Mouse (Mus musculus): ENCODE measurements around the gene Grk3. TPM values are rescaled to one million over a fixed set of nuclear protein-coding genes. Genes with fewer than 3 reads are reported as not detected.

The Grk3 gene
- total RNA-seq (2021), result 10 to 100 TPM; 64.5 to 72.0 TPM

- intact Hi-C loops (cut with DNase I), result loop anchor here (2.0 kb wide), 1 partner anchor 25 kb away; no protein-coding TSS in a partner anchor
- peak; percentile 70 to 76 for DNase-seq (ENCODE audit: low spot score in 2 of 2)
These were observed at the start of gene Grk3 for GRCm38 (mm10) chr5:113015236-113016061. Gene Grk3, minus strand, starts transcription at chr5:113015791.

- intact Hi-C loops (cut with DNase I), result loop anchor here (1.0 to 10.0 kb wide), 3 partner anchors 183 to 620 kb away; no protein-coding TSS in a partner anchor
- DNase-seq (ENCODE audit: low spot score in 2 of 2), result peak; percentile 80 to 86
These were observed 38.7 kb upstream of the Grk3 start for GRCm38 (mm10) chr5:113054308-113054707.

- no peak for DNase-seq (ENCODE audit: low spot score in 2 of 2)
- intact Hi-C loops (cut with DNase I), result loop anchor here (10.0 kb wide), 2 partner anchors 586 to 616 kb away; no protein-coding TSS in a partner anchor
These were observed 35.1 kb upstream of the Grk3 start for GRCm38 (mm10) chr5:113050581-113051185.

- DNase-seq (ENCODE audit: low spot score in 2 of 2), result no peak
- intact Hi-C loops (cut with DNase I), result loop anchor here (10.0 kb wide), 2 partner anchors 585 to 615 kb away; no protein-coding TSS in a partner anchor
These were observed 34.3 kb upstream of the Grk3 start for GRCm38 (mm10) chr5:113049876-113050275.

GRCm38 (mm10) chr5:113045511-113046273 is 30.1 kb upstream of the Grk3 start:
- DNase-seq (ENCODE audit: low spot score in 2 of 2), result peak; percentile 46 to 78
- intact Hi-C loops (cut with DNase I), result no loop called here

- intact Hi-C loops (cut with DNase I), result no loop called here
These were observed 27.9 kb upstream of the Grk3 start for GRCm38 (mm10) chr5:113043531-113043930.

GRCm38 (mm10) chr5:113041567-113042071 is 26.0 kb upstream of the Grk3 start:
- intact Hi-C loops (cut with DNase I), result loop anchor here (2.0 kb wide), 1 partner anchor 27 kb away; the partner anchor contains the start of gene Grk3
- DNase-seq (ENCODE audit: low spot score in 2 of 2), result peak; percentile 55 to 79

More at GRCm38 (mm10) chr5:113043531-113043930, 27.9 kb upstream of the Grk3 start:
- DNase-seq (ENCODE audit: low spot score in 2 of 2), result peak in 1 of 2 experiments; percentile 69

GRCm38 (mm10) chr5:113040776-113041175 is 25.2 kb upstream of the Grk3 start:
- intact Hi-C loops (cut with DNase I), result loop anchor here (2.0 kb wide), 1 partner anchor 26 kb away; the partner anchor contains the start of gene Grk3
- DNase-seq (ENCODE audit: low spot score in 2 of 2), result peak in 1 of 2 experiments; percentile 58

GRCm38 (mm10) chr5:113038601-113039000 is 23.0 kb upstream of the Grk3 start:
- peak in 1 of 2 experiments; percentile 48 for DNase-seq (ENCODE audit: low spot score in 2 of 2)
- intact Hi-C loops (cut with DNase I), result no loop called here

GRCm38 (mm10) chr5:113035094-113036047 is 19.8 kb upstream of the Grk3 start:
- DNase-seq (ENCODE audit: low spot score in 2 of 2), result peak in 1 of 2 experiments; percentile 60
- intact Hi-C loops (cut with DNase I), result no loop called here

- DNase-seq (ENCODE audit: low spot score in 2 of 2), result no peak
- intact Hi-C loops (cut with DNase I), result no loop called here
These were observed 15.7 kb upstream of the Grk3 start for GRCm38 (mm10) chr5:113031201-113031754.

- no peak for DNase-seq (ENCODE audit: low spot score in 2 of 2)
- intact Hi-C loops (cut with DNase I), result no loop called here
These were observed 14.5 kb upstream of the Grk3 start for GRCm38 (mm10) chr5:113030082-113030481.

- intact Hi-C loops (cut with DNase I), result no loop called here
- no peak for DNase-seq (ENCODE audit: low spot score in 2 of 2)
These were observed 11.1 kb upstream of the Grk3 start for GRCm38 (mm10) chr5:113026706-113027105.

GRCm38 (mm10) chr5:113024154-113024764 is 8.7 kb upstream of the Grk3 start:
- no peak for DNase-seq (ENCODE audit: low spot score in 2 of 2)
- intact Hi-C loops (cut with DNase I), result no loop called here

GRCm38 (mm10) chr5:113018190-113018589 is 2.6 kb upstream of the Grk3 start:
- intact Hi-C loops (cut with DNase I), result no loop called here
- peak; percentile 64 to 78 for DNase-seq (ENCODE audit: low spot score in 2 of 2)

GRCm38 (mm10) chr5:113017004-113017403 is 1.4 kb upstream of the Grk3 start:
- intact Hi-C loops (cut with DNase I), result no loop called here
- no peak for DNase-seq (ENCODE audit: low spot score in 2 of 2)

- peak in 1 of 2 experiments; percentile 42 for DNase-seq (ENCODE audit: low spot score in 2 of 2)
- intact Hi-C loops (cut with DNase I), result loop anchor here (2.0 to 5.0 kb wide), 2 partner anchors 26 to 78 kb away; no protein-coding TSS in a partner anchor
These were observed 769 bp downstream of the Grk3 start for GRCm38 (mm10) chr5:113014808-113015235.

Data from left cerebral cortex, postnatal 25 days (tissue).